Mouse (Mus musculus): ENCODE data around the gene Ccl20.

The Ccl20 gene

DNA sequence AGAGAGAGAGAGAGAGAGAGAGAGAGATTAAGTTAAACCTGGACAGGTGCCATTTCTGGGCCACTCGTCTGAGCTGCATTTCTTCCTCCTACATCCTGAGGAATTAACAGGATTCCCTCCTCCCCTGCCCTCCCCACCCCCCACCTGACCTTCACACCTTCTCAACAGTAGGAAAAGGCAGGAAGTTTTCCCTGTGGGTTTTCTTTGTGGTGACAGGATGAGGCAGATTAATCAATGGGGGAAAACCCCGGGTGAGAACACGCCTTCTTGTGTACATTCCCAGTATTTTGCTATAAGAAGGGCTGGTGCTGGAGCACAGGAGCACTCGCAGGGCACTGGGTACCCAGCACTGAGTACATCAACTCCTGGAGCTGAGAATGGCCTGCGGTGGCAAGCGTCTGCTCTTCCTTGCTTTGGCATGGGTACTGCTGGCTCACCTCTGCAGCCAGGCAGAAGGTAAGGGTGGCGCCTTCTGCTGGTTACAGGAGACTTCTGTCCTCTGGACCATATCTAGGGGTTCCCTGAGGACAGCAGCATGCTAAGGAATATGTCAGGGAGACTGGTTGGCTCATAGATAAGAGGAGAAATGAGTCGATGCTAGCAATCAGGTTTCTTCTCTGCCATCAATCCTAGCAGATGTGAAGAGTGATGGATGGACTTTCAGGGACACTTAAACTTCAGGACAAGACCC, at the start of gene Ccl20:
Gene Ccl20 (plus strand): TSS at position 320 of the 691 bp plus-strand sequence.
- DNase-seq (ENCODE audit: low read depth) = no peak

DNA sequence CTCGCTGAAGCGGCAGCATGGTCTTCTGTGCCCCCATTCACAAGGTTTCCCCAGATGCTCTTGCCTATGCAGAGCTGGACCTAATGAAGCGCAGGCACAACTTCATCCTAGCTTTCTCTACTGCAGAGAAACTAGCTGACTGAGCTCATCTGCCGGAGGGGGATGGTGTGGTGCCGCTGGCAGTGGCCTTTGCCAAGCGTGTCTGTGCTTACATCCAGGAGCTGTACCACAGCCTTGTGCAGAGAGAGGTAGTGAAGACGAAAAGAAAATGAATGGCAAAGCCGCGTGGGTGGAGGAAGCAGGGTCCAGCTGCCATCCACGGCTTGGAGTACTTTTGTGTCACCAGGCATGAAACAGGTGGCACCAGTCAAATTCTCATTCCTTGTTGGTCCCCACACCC, 49.4 kb upstream of the Ccl20 start:
- no peak for DNase-seq (ENCODE audit: low read depth)

DNA sequence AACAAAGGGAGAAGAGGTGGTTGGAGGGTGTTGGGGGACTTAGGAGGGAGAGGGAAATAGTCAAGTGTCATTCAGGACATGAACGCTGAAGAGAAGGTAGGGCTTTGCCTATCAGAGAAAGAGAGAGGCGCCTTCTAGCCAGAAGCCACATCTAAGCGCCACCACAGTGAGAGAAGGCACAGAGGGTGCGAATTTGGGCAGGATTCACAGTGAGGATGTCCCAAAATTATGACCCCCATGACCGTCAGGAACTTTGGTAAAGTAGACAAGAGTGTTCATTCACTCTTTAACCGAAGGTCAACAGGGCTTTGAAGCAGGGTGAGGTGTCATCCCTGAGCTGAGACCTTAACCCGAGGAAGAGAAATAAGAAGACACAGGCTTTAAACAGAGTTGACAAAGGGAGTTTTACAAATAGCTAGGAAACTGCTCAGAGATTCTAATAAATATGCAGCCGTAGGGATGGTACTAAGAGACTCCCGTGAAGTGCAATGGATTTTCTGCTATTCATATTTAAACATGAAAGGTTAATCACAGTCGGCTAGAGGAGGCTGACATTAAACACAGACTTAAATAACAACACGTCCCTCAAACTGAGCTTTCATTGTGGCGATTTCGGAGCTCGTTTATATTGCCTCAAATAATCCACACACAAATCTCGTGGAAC, 40.9 kb upstream of the Ccl20 start:
- no peak for DNase-seq (ENCODE audit: low read depth)

DNA sequence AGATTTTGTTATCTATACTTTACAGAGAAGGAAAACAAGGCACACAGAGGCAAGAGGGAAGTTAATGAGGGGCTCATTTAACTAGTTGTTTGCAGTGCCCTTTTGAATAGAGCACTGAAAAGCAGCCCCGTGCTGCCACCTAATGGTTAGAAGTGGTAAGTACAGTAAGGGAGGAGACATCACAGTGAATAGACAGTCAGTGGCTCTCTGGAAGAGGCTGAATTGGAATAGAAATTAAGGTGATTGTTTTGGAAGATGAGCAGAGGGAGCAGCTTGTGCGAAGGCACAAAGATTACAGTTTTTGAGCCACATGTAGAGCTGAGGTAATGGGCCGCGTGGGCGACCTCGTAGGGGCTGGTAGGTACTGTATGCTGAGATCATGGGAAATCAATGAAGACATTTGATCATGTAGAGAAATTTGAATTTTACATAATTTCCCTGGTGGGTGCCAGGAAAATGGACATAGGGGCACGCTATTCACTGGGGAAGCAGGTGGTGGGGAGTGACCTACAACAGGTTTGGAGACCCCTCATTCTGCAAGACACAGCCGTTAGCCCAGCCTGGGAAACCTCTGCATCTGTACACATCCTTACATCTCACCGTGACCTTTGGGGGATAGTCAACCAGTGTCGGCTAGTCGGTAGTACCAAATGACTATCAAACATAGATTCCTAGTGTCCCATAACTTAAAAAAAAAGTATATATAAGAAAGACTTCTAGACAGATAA, 40.2 kb upstream of the Ccl20 start:
- DNase-seq (ENCODE audit: low read depth) = peak; percentile 32

DNA sequence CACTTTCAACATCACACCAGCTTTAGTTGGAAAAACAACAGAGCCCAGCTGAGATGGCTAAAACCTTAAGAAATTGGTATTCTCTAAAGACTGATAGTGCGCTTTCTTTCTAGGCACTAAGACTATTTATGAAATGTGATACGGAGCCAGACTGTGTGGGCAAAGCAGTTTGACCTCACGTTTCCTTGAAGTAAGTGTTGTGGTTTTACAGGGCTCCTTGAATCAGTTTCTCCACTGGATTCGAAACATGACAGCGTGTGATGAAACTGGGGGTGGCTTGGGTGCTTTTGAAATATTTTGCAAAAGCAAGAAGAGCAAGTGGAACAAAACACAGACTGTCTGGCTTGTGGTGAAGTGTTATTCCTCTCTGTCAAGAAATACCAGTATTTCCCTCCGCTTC, 39.5 kb upstream of the Ccl20 start:
- DNase-seq (ENCODE audit: low read depth) = no peak

DNA sequence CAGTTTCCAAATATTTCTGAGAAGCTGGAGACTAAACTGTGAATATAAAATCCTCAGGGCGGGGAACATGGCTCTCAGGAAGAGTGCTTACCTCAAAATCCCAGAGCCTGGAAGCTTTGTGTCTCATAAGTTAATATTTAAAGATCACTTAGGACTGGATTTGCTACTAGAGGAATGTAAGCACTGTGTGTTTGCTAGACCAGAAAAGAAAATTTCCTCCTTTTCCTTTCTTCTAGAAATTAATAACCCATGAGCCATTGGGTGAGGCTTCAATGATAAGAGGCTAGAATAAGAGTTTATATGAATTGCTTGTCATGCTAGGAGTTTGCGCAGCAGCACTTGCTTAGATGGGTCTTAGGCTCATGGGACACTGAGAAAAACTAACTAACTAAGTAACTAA, 31.8 kb upstream of the Ccl20 start:
- DNase-seq (ENCODE audit: low read depth) = no peak

DNA sequence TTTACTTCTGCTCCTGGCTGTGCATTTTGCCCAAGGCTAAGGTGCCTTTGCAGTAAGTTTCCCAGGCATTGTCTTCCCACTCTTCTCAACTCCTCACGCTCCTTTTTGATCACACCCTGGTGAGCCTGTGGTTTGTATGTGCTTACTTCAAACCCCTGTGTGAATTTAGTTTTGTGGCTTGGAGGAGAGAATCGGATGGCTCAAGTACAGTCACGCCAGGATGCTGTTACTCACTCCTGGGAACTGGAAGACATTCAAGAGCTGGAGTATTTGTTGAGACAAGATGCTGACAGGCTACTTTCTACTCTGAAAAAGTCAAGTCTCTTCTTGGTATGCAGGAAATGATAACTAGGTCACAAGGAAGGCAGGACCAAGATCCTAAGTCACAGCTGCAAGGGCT, 25.3 kb upstream of the Ccl20 start:
- no peak for DNase-seq (ENCODE audit: low read depth)

DNA sequence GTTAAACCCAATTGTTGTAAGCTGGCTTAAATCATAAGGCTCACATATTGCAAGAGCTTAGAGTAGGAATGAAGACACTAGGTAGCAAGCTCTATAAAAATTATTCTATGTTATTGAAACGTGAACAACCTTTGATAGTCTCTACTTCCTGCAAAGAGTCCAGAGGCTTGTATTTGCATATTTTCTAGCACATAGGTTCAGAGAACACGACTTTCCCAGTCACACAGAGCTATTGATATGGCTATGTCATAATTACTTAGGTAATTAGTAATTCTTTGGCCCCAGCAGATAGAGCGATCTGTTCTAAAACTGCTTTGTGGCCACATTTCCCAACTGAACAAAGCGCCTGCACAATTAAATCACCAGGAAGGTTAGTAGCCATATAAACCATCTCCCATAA, 19.6 kb upstream of the Ccl20 start:
- DNase-seq (ENCODE audit: low read depth) = no peak

DNA sequence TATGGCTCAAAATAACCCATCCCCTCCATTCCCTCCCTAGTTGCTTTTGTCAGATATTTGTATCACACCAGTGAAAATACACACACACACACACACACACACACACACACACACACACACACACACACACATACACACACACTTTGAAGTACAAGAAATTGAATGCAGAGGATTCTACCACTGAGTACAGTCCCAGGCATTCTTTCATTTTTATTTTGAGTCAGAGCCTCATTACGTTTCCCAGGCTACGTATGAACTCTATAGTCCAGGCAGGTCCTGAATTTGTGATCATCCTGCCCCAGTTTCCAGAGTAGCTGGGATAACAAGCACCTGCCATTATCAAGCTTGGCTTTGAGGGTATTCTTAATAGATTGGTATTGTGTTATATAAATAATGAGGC, 17.4 kb upstream of the Ccl20 start:
- no peak for DNase-seq (ENCODE audit: low read depth)

DNA sequence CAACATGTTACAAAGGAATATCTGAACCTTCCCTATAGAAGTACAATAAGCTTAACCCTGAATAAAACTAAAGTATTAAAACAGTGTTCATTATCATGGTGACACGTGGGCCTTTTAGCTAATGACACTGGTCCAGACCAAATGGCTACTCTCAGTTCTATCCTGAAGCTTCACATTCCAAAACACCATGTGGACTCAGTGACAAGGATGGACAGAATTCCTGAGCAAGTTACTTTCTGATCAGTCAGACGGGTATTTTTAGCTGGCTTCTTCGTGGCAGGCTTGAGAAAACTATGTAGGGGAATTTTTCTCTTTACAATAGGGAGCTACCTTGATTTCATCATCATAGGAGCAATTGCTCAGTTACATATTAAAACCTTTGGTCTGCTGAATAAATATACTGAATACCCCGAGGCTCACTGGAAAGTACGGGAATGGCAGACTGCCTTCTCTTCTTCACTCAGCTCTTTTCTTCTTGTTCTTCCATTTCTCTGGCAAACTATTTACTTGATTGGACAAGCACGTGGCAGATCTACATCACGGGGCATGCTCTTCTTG, 16.9 kb upstream of the Ccl20 start:
- no peak for DNase-seq (ENCODE audit: low read depth)

DNA sequence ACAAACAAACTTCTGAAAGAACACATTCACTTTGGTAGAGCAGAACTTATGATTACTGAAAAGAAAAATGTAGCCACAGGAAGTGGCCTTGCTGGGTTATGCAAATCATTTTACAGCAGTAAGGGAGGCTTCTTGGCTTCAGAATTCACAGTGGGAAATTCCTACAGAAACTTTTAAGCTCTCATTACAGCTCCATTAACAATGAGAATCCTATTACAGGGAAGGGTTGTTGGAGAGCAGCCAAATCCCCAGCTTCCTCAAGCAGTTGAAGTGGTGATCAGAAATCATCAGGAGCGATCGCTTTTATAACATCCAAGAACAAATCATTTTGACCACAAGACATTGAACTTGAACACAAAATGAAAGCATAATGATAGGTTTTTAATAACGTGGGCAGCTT, 14.7 kb upstream of the Ccl20 start:
- DNase-seq (ENCODE audit: low read depth) = no peak

DNA sequence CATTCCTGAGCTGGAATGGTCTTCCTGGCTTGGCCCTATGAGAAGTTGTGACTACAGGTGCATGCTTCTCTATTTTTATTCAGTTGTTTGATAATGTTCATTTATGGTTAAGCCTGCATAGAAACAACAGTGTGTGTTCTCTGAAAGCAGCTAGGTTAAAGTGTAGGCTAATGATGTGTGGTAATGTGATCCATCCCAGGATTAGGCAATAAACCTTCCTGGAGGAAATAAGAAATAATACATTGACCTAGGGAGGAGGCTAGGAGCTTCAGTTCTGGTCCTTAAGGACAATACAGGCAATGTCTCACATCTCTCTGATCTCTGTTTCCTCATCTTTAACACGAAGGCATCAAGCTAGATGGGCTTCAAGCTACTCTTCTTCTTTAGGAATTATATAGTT, 11.1 kb upstream of the Ccl20 start:
- no peak for DNase-seq (ENCODE audit: low read depth)

DNA sequence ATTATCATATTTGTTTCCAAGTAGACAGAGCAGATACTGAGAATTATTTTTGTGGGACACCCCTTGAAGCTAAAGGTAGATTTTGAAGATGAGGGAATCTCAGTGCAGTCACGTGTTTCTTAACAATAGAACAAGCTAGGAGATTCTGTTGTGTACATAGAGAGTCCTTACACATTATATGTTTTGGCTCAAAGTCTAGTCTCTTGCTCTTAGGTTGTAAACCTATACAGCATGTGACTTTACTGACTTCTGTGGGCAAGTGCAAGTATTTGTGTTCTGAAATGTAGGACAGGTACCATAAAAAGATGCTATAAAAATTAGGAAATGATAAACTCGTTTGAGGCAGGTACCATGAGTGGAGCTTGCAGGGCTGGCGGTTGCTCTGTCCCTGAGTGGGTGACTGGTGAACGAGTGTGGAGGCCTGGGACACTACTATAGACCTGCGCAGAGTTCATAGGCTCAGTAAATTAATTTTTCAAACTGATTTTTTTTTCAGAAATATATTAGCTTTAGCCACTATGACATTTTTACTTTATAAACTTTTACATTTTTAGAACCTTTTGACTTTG, 9.1 kb upstream of the Ccl20 start:
- DNase-seq (ENCODE audit: low read depth) = no peak

DNA sequence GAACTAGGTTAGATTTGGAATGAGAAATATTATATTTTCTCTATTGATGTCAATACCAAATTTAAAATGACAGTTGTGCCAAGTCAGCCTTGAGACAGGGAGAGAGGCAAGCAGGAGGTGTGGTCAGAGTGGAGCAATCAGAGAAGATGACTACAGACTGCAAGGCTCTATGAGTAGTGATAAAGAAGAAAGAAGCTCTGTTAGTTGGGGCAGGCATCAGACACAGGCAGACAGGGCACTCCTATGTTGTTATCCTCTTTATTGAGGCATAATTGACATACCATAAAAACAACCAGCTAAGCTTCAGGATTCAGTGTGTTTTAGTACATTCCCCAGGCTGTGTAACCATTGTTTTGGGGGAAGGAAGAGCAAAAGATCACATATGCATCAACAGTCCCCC, 5.6 kb upstream of the Ccl20 start:
- DNase-seq (ENCODE audit: low read depth) = no peak

DNA sequence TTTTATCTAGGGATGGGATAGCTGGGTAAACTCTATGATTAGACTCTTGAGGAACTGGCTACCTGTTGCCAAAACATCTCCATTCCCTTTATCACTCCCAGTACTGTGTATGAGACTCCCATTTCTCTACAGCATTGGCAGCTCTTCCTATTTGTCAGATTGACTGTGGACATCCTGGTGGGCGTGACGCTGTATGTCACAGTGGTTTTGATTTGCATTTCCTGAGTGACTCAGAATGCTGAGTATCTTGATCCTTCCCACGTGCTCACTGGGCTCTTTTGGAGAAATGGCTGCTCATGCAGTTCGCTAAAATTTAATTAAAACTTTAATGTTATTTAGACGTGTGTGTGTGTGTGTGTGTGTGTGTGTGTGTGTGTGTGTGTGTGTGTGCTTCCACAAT, 4.8 kb upstream of the Ccl20 start:
- no peak for DNase-seq (ENCODE audit: low read depth)

DNA sequence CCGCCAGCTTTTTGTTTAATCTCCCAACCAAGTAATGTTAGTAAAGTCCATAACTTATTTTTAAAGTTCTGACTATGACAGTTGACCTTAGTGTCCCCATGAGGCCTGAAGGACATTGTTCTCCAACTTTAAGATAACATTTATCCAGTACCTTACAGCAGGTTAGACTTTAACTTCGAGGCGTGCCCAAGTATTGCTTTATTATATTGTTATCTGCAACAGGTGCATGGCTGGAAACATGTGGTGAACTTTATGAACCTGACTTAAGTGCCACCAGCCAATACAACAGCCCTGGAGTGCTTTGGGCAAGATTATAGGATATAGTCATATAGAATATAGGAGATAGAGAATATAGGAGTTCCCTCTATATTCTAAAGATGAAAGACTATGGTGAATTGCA, 651 bp downstream of the Ccl20 start:
- DNase-seq (ENCODE audit: low read depth) = no peak

DNA sequence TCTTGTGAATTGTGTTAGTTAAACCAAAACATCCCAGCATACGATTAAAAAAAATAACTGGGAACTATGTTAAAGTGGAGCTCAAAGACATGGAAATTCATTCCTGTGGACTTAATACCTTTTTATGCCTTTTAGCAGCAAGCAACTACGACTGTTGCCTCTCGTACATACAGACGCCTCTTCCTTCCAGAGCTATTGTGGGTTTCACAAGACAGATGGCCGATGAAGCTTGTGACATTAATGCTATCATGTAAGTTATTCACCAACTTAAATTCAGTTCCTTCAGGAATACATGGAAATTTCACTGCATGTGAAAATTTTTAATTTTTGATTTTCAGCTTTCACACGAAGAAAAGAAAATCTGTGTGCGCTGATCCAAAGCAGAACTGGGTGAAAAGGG, 1.1 kb downstream of the Ccl20 start:
- no peak for DNase-seq (ENCODE audit: low read depth)

DNA sequence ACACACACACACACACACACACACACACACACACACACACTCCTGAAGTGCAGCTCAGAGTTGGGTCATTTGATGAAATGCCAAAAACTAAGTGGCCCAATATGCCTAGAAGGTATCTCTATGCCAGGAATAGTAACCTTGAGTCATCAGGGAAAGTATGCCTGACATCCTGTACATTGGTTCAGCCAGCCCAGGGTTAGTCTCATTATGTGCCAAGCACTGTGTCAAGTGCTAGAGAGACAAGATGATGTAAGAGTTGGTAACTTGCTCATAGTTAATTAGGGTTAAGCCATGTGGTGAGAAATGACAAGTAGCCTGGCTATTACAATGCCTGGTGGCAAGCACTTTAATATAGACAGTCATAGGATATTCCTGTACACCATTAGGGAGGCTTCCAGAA, 3.3 kb downstream of the Ccl20 start:
- DNase-seq (ENCODE audit: low read depth) = no peak

DNA sequence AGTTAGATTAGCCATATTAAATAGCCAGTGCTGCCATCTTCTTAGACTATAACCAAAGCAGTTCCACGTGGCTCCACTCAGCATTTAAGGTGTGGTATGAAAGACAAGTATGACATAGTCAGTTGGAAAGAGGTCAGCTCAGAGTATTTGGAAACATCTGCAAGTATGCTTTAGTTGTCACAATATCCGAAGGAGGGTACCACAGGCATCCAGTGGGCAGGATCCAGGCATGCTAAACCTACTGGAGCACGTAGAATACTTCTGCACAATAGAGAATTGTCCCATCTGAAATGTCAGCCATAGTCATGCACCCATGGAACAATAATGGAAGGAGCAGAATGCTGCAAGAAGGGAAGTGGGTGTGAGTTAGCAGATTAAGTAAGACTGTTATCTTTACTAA, 3.7 kb downstream of the Ccl20 start:
- no peak for DNase-seq (ENCODE audit: low read depth)

DNA sequence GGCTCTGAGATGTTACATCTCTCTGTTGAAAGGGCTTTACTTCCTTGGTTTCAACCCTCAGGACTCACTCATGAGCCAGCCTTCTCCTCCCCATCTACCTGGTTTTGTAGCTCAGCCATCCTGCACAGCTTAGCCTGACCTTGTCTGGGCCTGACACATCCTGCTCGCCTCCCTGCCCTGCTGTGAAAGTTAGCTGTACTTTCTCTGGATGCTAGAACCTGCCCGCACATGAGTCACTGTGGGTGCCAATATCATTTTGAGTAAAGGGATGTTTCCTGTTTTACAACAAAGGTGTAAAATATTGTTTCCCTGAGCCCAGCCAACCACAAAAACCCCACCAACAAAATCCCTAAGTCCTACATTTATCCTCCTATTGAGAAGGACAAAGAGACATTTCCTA, 6.6 kb downstream of the Ccl20 start:
- no peak for DNase-seq (ENCODE audit: low read depth)

DNA sequence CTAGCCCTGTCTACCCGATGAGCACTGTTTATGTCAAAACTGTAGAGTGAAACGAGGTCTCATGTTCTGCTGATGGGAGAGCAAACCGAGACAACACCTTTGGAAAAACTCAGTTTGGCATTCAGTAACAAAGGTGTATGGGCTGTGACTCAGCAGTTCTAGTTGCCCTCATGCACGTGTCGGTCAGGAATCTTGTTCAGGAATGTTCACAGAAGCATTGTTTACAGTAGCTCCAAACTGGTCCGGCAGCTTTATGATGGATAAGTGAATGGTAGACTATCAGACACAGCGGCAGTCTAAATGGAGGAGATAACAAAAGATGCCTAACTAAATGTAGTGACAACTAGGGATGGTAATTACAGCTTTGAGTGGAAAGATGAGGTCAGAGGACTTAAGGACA, 19.3 kb downstream of the Ccl20 start:
- no peak for DNase-seq (ENCODE audit: low read depth)

DNA sequence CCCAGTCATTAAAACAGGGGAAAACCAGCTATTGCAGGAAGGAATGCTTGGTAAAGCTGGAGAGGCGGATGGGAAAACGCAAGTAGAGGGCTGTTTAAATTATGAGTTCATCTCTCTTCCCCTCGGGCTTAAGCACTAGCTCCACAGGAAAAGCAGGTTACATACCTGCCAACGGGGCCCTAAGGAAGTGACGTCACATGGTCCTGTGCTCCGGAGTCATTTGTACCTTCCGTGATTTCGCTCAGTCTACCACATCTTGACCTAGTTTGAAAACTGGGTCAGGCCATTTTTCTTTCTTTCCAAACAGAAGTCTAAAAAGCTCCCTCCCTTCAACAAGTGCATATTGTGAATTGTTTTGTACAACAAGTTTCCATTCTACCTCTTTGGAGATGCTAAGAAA, 21.3 kb downstream of the Ccl20 start:
- no peak for DNase-seq (ENCODE audit: low read depth)

DNA sequence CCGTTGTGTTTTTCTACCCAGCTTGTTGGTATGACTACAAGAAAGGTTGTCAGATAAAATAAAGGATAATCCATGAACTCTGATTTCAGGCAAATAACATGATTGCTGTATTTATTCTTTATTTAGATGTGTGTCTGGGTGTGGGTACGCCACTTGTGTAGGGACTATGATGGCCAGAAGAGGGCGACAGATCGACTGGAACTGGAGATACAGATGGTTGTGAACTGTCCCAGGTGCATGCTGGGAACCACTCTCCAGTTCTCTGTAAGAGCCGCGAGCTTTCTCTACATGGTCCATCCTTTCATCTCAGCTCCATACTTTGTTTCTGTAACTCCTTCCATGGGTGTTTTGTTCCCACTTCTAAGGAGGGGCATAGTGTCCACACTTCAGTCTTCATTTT, 22.2 kb downstream of the Ccl20 start:
- no peak for DNase-seq (ENCODE audit: low read depth)

All from c-Kit-positive CD71-positive TER-119-negative erythroid progenitor cells, embryonic 14.5 days (primary cell).